Mouse (Mus musculus): ENCODE results near the gene Ppm1d. TPM values are rescaled to one million over a fixed set of nuclear protein-coding genes. Genes with fewer than 3 reads are reported as not detected.

Gene Ppm1d
- polyA plus RNA-seq, 1 experiment from 2014 or later: 14.5 TPM

GRCm38 (mm10) chr11:85299880-85300279 is 11.2 kb upstream of the Ppm1d start:
- Histone ChIP-seq H3K27me3 (ENCODE audit: insufficient read depth, low read length) (no peaks in the 10 kb centered on the region), H3K4me3 (ENCODE audit: low read length) (no peak overlapping the region), H3K9ac (replicated peaks; ENCODE audit: low read length) (no peak overlapping the region), H3K9me3 (ENCODE audit: low read length) (no peaks in the 10 kb centered on the region), H3K4me1 (ENCODE audit: insufficient read depth, low read length) (no peaks in the 10 kb centered on the region), H3K4me2 (replicated peaks; ENCODE audit: low read depth, low read length) (no peak overlapping the region), H3K27ac (ENCODE audit: low read length) (no peak overlapping the region), H3K36me3 (ENCODE audit: insufficient read depth, low read length) (no peaks in the 10 kb centered on the region)
- ATAC-seq (ENCODE audit: low FRiP score, low TSS enrichment): no peak
- WGBS: 74% methylated on average over 2 of the region's 2 CpGs

- no peak overlapping the region for H3K9ac ChIP-seq (replicated peaks; ENCODE audit: low read length)
- no peak for ATAC-seq (ENCODE audit: low FRiP score, low TSS enrichment)
- H3K27me3 ChIP-seq (ENCODE audit: insufficient read depth, low read length): no peaks in the 10 kb centered on the region
- H3K27ac ChIP-seq (ENCODE audit: low read length): no peak overlapping the region
- H3K9me3 ChIP-seq (ENCODE audit: low read length): no peaks in the 10 kb centered on the region
- no peak overlapping the region for H3K4me2 ChIP-seq (replicated peaks; ENCODE audit: low read depth, low read length)
- no peaks in the 10 kb centered on the region for H3K4me1 ChIP-seq (ENCODE audit: insufficient read depth, low read length)
- H3K36me3 ChIP-seq (ENCODE audit: insufficient read depth, low read length): no peaks in the 10 kb centered on the region
- H3K4me3 ChIP-seq (ENCODE audit: low read length): no peak overlapping the region
- WGBS: 86% methylated on average over 3 of the region's 3 CpGs
These were observed 9.9 kb upstream of the Ppm1d start for GRCm38 (mm10) chr11:85301161-85301560.

- no peaks in the 10 kb centered on the region for H3K36me3 ChIP-seq (ENCODE audit: insufficient read depth, low read length)
- H3K9me3 ChIP-seq (ENCODE audit: low read length): no peaks in the 10 kb centered on the region
- H3K27me3 ChIP-seq (ENCODE audit: insufficient read depth, low read length): no peaks in the 10 kb centered on the region
- no peak overlapping the region for H3K9ac ChIP-seq (replicated peaks; ENCODE audit: low read length)
- H3K4me3 ChIP-seq (ENCODE audit: low read length): no peak overlapping the region
- WGBS: 74% methylated on average over 2 of the region's 2 CpGs
- no peak overlapping the region for H3K27ac ChIP-seq (ENCODE audit: low read length)
- H3K4me2 ChIP-seq (replicated peaks; ENCODE audit: low read depth, low read length): no peak overlapping the region
- no peak for ATAC-seq (ENCODE audit: low FRiP score, low TSS enrichment)
- no peaks in the 10 kb centered on the region for H3K4me1 ChIP-seq (ENCODE audit: insufficient read depth, low read length)
These were observed 9.2 kb upstream of the Ppm1d start for GRCm38 (mm10) chr11:85301836-85302235.

GRCm38 (mm10) chr11:85306577-85307260 is 4.3 kb upstream of the Ppm1d start:
- H3K9me3 ChIP-seq (ENCODE audit: low read length): no peaks in the 10 kb centered on the region
- no peak for ATAC-seq (ENCODE audit: low FRiP score, low TSS enrichment)
- no peak overlapping the region for H3K27ac ChIP-seq (ENCODE audit: low read length)
- no peak overlapping the region for H3K4me3 ChIP-seq (ENCODE audit: low read length)
- no peak overlapping the region for H3K9ac ChIP-seq (replicated peaks; ENCODE audit: low read length)
- H3K4me1 ChIP-seq (ENCODE audit: insufficient read depth, low read length): peaks cover 5% of the 10 kb centered on the region; the same call in 1 of the 2 replicates
- WGBS: 48% methylated on average over 4 of the region's 4 CpGs
- H3K4me2 ChIP-seq (replicated peaks; ENCODE audit: low read depth, low read length): no peak overlapping the region
- H3K36me3 ChIP-seq (ENCODE audit: insufficient read depth, low read length): no peaks in the 10 kb centered on the region
- no peaks in the 10 kb centered on the region for H3K27me3 ChIP-seq (ENCODE audit: insufficient read depth, low read length)

GRCm38 (mm10) chr11:85308799-85309198 is 2.2 kb upstream of the Ppm1d start:
- Histone ChIP-seq H3K4me3 (ENCODE audit: low read length) (no peak overlapping the region), H3K4me2 (replicated peaks; ENCODE audit: low read depth, low read length) (no peak overlapping the region), H3K9me3 (ENCODE audit: low read length) (no peaks in the 10 kb centered on the region), H3K36me3 (ENCODE audit: insufficient read depth, low read length) (no peaks in the 10 kb centered on the region), H3K4me1 (ENCODE audit: insufficient read depth, low read length) (peaks cover 22% of the 10 kb centered on the region), H3K9ac (replicated peaks; ENCODE audit: low read length) (no peak overlapping the region), H3K27ac (ENCODE audit: low read length) (no peak overlapping the region), H3K27me3 (ENCODE audit: insufficient read depth, low read length) (no peaks in the 10 kb centered on the region)
- no peak for ATAC-seq (ENCODE audit: low FRiP score, low TSS enrichment)
- 81% methylated on average over 2 of the region's 2 CpGs for WGBS

- Histone ChIP-seq H3K4me2 (replicated peaks; ENCODE audit: low read depth, low read length) (peak overlapping the region; percentile 76), H3K27me3 (ENCODE audit: insufficient read depth, low read length) (no peaks in the 10 kb centered on the region), H3K4me1 (ENCODE audit: insufficient read depth, low read length) (peaks cover 22% of the 10 kb centered on the region), H3K9me3 (ENCODE audit: low read length) (no peaks in the 10 kb centered on the region), H3K4me3 (ENCODE audit: low read length) (peak overlapping the region; percentile 96), H3K36me3 (ENCODE audit: insufficient read depth, low read length) (peaks cover 4% of the 10 kb centered on the region; the same call in 1 of the 2 replicates), H3K9ac (replicated peaks; ENCODE audit: low read length) (peak overlapping the region; percentile 73), H3K27ac (ENCODE audit: low read length) (peak overlapping the region; percentile 94)
- no peak for ATAC-seq (ENCODE audit: low FRiP score, low TSS enrichment)
- WGBS: under 1% methylated on average over 15 of the region's 15 CpGs
These were observed 684 bp upstream of the Ppm1d start for GRCm38 (mm10) chr11:85310407-85310712.

GRCm38 (mm10) chr11:85311645-85312490 is 824 bp downstream of the Ppm1d start:
- 0% methylated on average over 56 of the region's 56 CpGs for WGBS
- Histone ChIP-seq H3K27me3 (ENCODE audit: insufficient read depth, low read length) (no peaks in the 10 kb centered on the region), H3K9ac (replicated peaks; ENCODE audit: low read length) (peak overlapping the region; percentile 93), H3K4me1 (ENCODE audit: insufficient read depth, low read length) (peaks cover 22% of the 10 kb centered on the region), H3K4me2 (replicated peaks; ENCODE audit: low read depth, low read length) (peak overlapping the region; percentile 89), H3K36me3 (ENCODE audit: insufficient read depth, low read length) (peaks cover 4% of the 10 kb centered on the region; the same call in 1 of the 2 replicates), H3K9me3 (ENCODE audit: low read length) (no peaks in the 10 kb centered on the region), H3K4me3 (ENCODE audit: low read length) (peak overlapping the region; percentile 96), H3K27ac (ENCODE audit: low read length) (peak overlapping the region; percentile 93)
- ATAC-seq (ENCODE audit: low FRiP score, low TSS enrichment): peak; percentile 32; the same call in 1 of the 2 replicates

GRCm38 (mm10) chr11:85312818-85313217 is 1.8 kb downstream of the Ppm1d start:
- no peak overlapping the region for H3K27ac ChIP-seq (ENCODE audit: low read length)
- 0 out of 2 replicates have a peak, but pooled peaks have one; percentile 14 for ATAC-seq (ENCODE audit: low FRiP score, low TSS enrichment)

GRCm38 (mm10) chr11:85313361-85313760 is 2.3 kb downstream of the Ppm1d start:
- ATAC-seq (ENCODE audit: low FRiP score, low TSS enrichment): no peak
- 84% methylated on average over 3 of the region's 3 CpGs for WGBS

More at GRCm38 (mm10) chr11:85312818-85313217, 1.8 kb downstream of the Ppm1d start:
- Histone ChIP-seq H3K9me3 (ENCODE audit: low read length) (no peaks in the 10 kb centered on the region), H3K4me1 (ENCODE audit: insufficient read depth, low read length) (peaks cover 22% of the 10 kb centered on the region), H3K9ac (replicated peaks; ENCODE audit: low read length) (no peak overlapping the region), H3K36me3 (ENCODE audit: insufficient read depth, low read length) (peaks cover 4% of the 10 kb centered on the region; the same call in 1 of the 2 replicates), H3K4me2 (replicated peaks; ENCODE audit: low read depth, low read length) (peak overlapping the region; percentile 89), H3K27me3 (ENCODE audit: insufficient read depth, low read length) (no peaks in the 10 kb centered on the region), H3K4me3 (ENCODE audit: low read length) (peak overlapping the region; percentile 96)
- 11% methylated on average over 2 of the region's 2 CpGs for WGBS

More at GRCm38 (mm10) chr11:85313361-85313760, 2.3 kb downstream of the Ppm1d start:
- H3K4me3 ChIP-seq (ENCODE audit: low read length): peak overlapping the region; percentile 96
- no peaks in the 10 kb centered on the region for H3K27me3 ChIP-seq (ENCODE audit: insufficient read depth, low read length)
- H3K9ac ChIP-seq (replicated peaks; ENCODE audit: low read length): peak overlapping the region; percentile 50; the same call in 1 of the 2 replicates
- peaks cover 22% of the 10 kb centered on the region for H3K4me1 ChIP-seq (ENCODE audit: insufficient read depth, low read length)
- H3K36me3 ChIP-seq (ENCODE audit: insufficient read depth, low read length): peaks cover 4% of the 10 kb centered on the region; the same call in 1 of the 2 replicates
- peak overlapping the region; percentile 89 for H3K4me2 ChIP-seq (replicated peaks; ENCODE audit: low read depth, low read length)
- H3K27ac ChIP-seq (ENCODE audit: low read length): no peak overlapping the region
- H3K9me3 ChIP-seq (ENCODE audit: low read length): no peaks in the 10 kb centered on the region

Measured in kidney, embryonic 16.5 days (tissue).